Mouse (Mus musculus): ENCODE results near the gene D430042O09Rik.
A peak's percentile ranks its signal among the peaks of the same experiment; 100 is the strongest.

GRCm38 (mm10) chr7:125722127-125722526 lies 14.4 kb downstream of the D430042O09Rik start:
- TF ChIP-seq CTCF (IDR thresholded peaks at IDR 0.05; ENCODE audit: low read depth) (peak; percentile 49), EP300 (IDR thresholded peaks at IDR 0.05; ENCODE audit: low read depth) (no peak)
